ENCODE assay signal across 17 mouse cellular contexts in the genomic region with DNA sequence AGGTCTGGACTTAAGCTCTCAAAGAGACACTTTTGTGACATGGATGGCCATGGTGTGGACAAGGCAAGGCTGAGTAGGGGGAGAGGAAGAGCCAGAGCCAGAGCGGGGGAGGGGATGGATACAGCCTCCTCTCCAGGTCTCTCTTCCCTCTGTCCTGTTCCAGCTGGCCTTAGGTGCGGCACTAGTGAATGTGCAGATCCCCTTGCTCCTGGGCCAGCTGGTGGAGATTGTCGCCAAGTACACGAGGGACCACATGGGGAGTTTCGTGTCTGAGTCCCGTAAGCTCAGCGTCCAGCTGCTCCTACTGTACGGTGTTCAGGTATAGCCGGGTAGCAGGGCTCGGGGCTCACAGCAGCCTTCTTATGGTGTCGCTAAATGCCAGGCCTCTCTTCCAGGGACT. TPM values are rescaled to one million over a fixed set of nuclear protein-coding genes. Genes with fewer than 3 reads are reported as not detected.
A peak's percentile ranks its signal among the peaks of the same experiment; 100 is the strongest.
DNase-seq lines count a peak whose midpoint lies in the region; ATAC-seq lines count a peak whose summit lies in the region.
"Had no signal": no experiment of that assay in that cellular context is flagged by ENCODE, and none has a peak within 500 bp of the region (broad histone marks: within the 10 kb centered on the region; RNA-seq: fewer than 3 reads in every experiment).

No protein-coding gene starts in this region.

- H3K36me3 ChIP-seq in embryonic facial prominence, embryonic 12.5 days, result peaks cover 28% of the 10 kb centered on the region; the same call in 1 of the 2 replicates

- H3K27me3 ChIP-seq in embryonic facial prominence, embryonic 12.5 days, result no peaks in the 10 kb centered on the region
- H3K27me3 ChIP-seq: forebrain, embryonic 12.5 days; heart, embryonic 12.5 days; hindbrain, embryonic 12.5 days had no signal

- H3K9ac ChIP-seq in embryonic facial prominence, embryonic 12.5 days, result no peak overlapping the region
- H3K9ac ChIP-seq: forebrain, embryonic 12.5 days; heart, embryonic 12.5 days; hindbrain, embryonic 12.5 days had no signal

- H3K4me2 ChIP-seq in embryonic facial prominence, embryonic 12.5 days (replicated peaks), result no peak overlapping the region
- H3K4me2 ChIP-seq: forebrain, embryonic 12.5 days; heart, embryonic 12.5 days; hindbrain, embryonic 12.5 days had no signal

- H3K9me3 ChIP-seq in embryonic facial prominence, embryonic 12.5 days, result no peaks in the 10 kb centered on the region
- H3K9me3 ChIP-seq: forebrain, embryonic 12.5 days; heart, embryonic 12.5 days; hindbrain, embryonic 12.5 days had no signal

- WGBS in embryonic facial prominence, embryonic 12.5 days, result 83% methylated on average over 11 of the region's 11 CpGs

- H3K4me3 ChIP-seq in embryonic facial prominence, embryonic 12.5 days, result no peak overlapping the region
- H3K4me3 ChIP-seq: forebrain, embryonic 12.5 days; heart, embryonic 12.5 days; hindbrain, embryonic 12.5 days had no signal

- intact Hi-C loops in gastrocnemius, postnatal 36 days (cut with DNase I), result no loop called here

- ATAC-seq in embryonic facial prominence, embryonic 12.5 days (ENCODE audit: insufficient number of reproducible peaks, insufficient read depth, low FRiP score, low TSS enrichment), result 0 out of 2 replicates have a peak, but pooled peaks have one; percentile 5
- ATAC-seq: forebrain, embryonic 16.5 days; hindbrain, embryonic 16.5 days had no signal

- no peaks in the 10 kb centered on the region for H3K4me1 ChIP-seq in embryonic facial prominence, embryonic 12.5 days
- H3K4me1 ChIP-seq: forebrain, embryonic 12.5 days; hindbrain, embryonic 12.5 days had no signal

- no peak overlapping the region for H3K27ac ChIP-seq in embryonic facial prominence, embryonic 12.5 days
- H3K27ac ChIP-seq: forebrain, embryonic 12.5 days; hindbrain, embryonic 12.5 days; kidney, postnatal 0 days had no signal

- DNase-seq in cerebellum, postnatal 14 days, result peak; percentile 51 to 72
- DNase-seq in cerebellum, postnatal 36 days, result no peak
- DNase-seq in gastrocnemius, postnatal 25 days, result peak; percentile 31
- DNase-seq in gastrocnemius, postnatal 36 days, result no peak
- DNase-seq in adrenal gland, postnatal 25 days, result no peak
- DNase-seq: cerebellum, adult 11-12 months; heart, postnatal 36 days; kidney, adult 11 months; kidney, adult 9 months had no signal

RNA-seq across cellular contexts. Expression of gene Abcb8, which starts 6.9 kb away (rescaled TPM):
- 10 to 100 TPM; 33.1 to 40.2 TPM for total RNA-seq in gastrocnemius, postnatal 25 days (2021)
- 10 to 100 TPM; 37.6 to 38.0 TPM for total RNA-seq in gastrocnemius, postnatal 36 days (2021)
- 44.6 and 46.2 TPM in 2 replicates for polyA plus RNA-seq in embryonic facial prominence, embryonic 12.5 days (2016; fragmentation: Nextera tagmentation; extraction: Ambion mirVana)
- 83.6 and 88.2 TPM in 2 replicates for total RNA-seq in adrenal gland, postnatal 25 days (2021)

RNA-seq across cellular contexts. Expression of gene Atg9b, which starts 8.4 kb away (rescaled TPM):
- total RNA-seq in gastrocnemius, postnatal 25 days (2021), result under 1 TPM; 0.10 to 0.19 TPM
- not detected for total RNA-seq in gastrocnemius, postnatal 36 days (2021)
- 0.36 and 0.47 TPM in 2 replicates for polyA plus RNA-seq in embryonic facial prominence, embryonic 12.5 days (2016; fragmentation: Nextera tagmentation; extraction: Ambion mirVana)
- total RNA-seq in adrenal gland, postnatal 25 days (2021), result 0.27 and 1.2 TPM in 2 replicates

RNA-seq across cellular contexts. Expression of gene Asic3, which starts 12.8 kb away (rescaled TPM):
- under 1 TPM in 1 of 2 experiments, not detected in 1; 0.19 TPM for total RNA-seq in gastrocnemius, postnatal 25 days (2021)
- under 1 TPM in 1 of 2 experiments, not detected in 1; 0.25 TPM for total RNA-seq in gastrocnemius, postnatal 36 days (2021)
- polyA plus RNA-seq in embryonic facial prominence, embryonic 12.5 days (2016; fragmentation: Nextera tagmentation; extraction: Ambion mirVana), result 1.8 and 2.8 TPM in 2 replicates
- total RNA-seq in adrenal gland, postnatal 25 days (2021), result 0.43 TPM in 1 of 2 replicates, not detected in the other
- total RNA-seq: heart, postnatal 36 days had no signal
- polyA plus RNA-seq: intestine, embryonic 14.5 days had no signal

RNA-seq across cellular contexts. Expression of gene Cdk5, which starts 23.0 kb away (rescaled TPM):
- 10 to 100 TPM; 11.7 to 13.7 TPM for total RNA-seq in gastrocnemius, postnatal 25 days (2021)
- 10 to 100 TPM; 11.3 to 12.0 TPM for total RNA-seq in gastrocnemius, postnatal 36 days (2021)
- polyA plus RNA-seq in embryonic facial prominence, embryonic 12.5 days (2016; fragmentation: Nextera tagmentation; extraction: Ambion mirVana), result 62.2 and 63.2 TPM in 2 replicates
- total RNA-seq in adrenal gland, postnatal 25 days (2021), result 46.4 and 51.2 TPM in 2 replicates

RNA-seq across cellular contexts. Expression of gene Slc4a2, which starts 23.3 kb away (rescaled TPM):
- total RNA-seq in gastrocnemius, postnatal 25 days (2021), result 10 to 100 TPM; 17.9 to 19.9 TPM
- total RNA-seq in gastrocnemius, postnatal 36 days (2021), result 10 to 100 TPM; 14.7 to 15.5 TPM
- 46.6 and 49.8 TPM in 2 replicates for polyA plus RNA-seq in embryonic facial prominence, embryonic 12.5 days (2016; fragmentation: Nextera tagmentation; extraction: Ambion mirVana)
- total RNA-seq in adrenal gland, postnatal 25 days (2021), result 50.5 and 59.1 TPM in 2 replicates

Comparison
In these comparisons a context has a peak if more than half of its experiments do, and no peak if none do; other contexts are left out.
1. DNase-seq: peak in cerebellum, postnatal 14 days (2 of 2) and gastrocnemius, postnatal 25 days (single experiment); none in cerebellum, postnatal 36 days (0 of 2), gastrocnemius, postnatal 36 days (0 of 2) and adrenal gland, postnatal 25 days (single experiment).